Mouse (Mus musculus) lung, embryonic 15.5 days (tissue): ENCODE results near the gene Pfkfb3. TPM values are rescaled to one million over a fixed set of nuclear protein-coding genes. Genes with fewer than 3 reads are reported as not detected.

Source experiments
- ATAC-seq: fragments of 200-750 bp; cut with Nextera tagmentation; 2 replicates; pipeline ENCODE4 v1.8.0; 2017; ENCODE audit warnings: moderate number of reproducible peaks, borderline replicate concordance; ENCODE audit not compliant: low FRiP score, low TSS enrichment; ENCODE audit errors: extremely low read depth
- H3K27ac ChIP-seq: fragments of 300-500 bp; sonication (generic); 2 replicates; pipeline ENCODE4 v1.5.1; 2015; ENCODE audit warnings: moderate library complexity, mild to moderate bottlenecking, inconsistent platforms
- H3K27me3 ChIP-seq: fragments of 300-500 bp; sonication (generic); 2 replicates; pipeline ENCODE4 v1.6.1; 2015; ENCODE audit warnings: inconsistent platforms
- H3K36me3 ChIP-seq: fragments of 300-500 bp; sonication (generic); 2 replicates; pipeline ENCODE4 v1.6.1; 2015; ENCODE audit warnings: inconsistent platforms
- H3K4me1 ChIP-seq: fragments of 300-500 bp; sonication (generic); 2 replicates; pipeline ENCODE4 v1.6.1; 2015; ENCODE audit warnings: inconsistent platforms
- H3K4me2 ChIP-seq: fragments of 300-500 bp; sonication (generic); 2 replicates; pipeline ENCODE4 v1.6.1; 2015; ENCODE audit warnings: inconsistent platforms, mild to moderate bottlenecking, moderate library complexity
- H3K4me3 ChIP-seq: fragments of 300-500 bp; sonication (generic); 2 replicates; pipeline ENCODE4 v1.5.1; 2015; ENCODE audit warnings: mild to moderate bottlenecking, inconsistent platforms
- H3K9ac ChIP-seq: fragments of 300-500 bp; sonication (generic); 2 replicates; pipeline ENCODE4 v1.6.1; 2015; ENCODE audit warnings: inconsistent platforms
- H3K9me3 ChIP-seq: fragments of 300-500 bp; sonication (generic); 2 replicates; pipeline ENCODE4 v1.6.1; 2016; ENCODE audit warnings: inconsistent platforms
- WGBS: fragments of 180-500 bp; shearing (Covaris S2); methylation state at CpG from one replicate; pipeline ENCODE4 v1.1.7; 2015; 5-methylcytosine and 5-hydroxymethylcytosine counted together
- polyA plus RNA-seq: library from polyadenylated mRNA; unstranded; fragments of >200 nt; fragmentation: Nextera tagmentation; extraction: Ambion mirVana; gene quantifications from 2 replicates; pipeline ENCODE4 v1.2.1, GENCODE M21; 2015

Pfkfb3 gene
- polyA plus RNA-seq, 1 experiment from 2014 or later: 25.4 TPM

- no peak for ATAC-seq
- Histone ChIP-seq H3K4me1 (peaks cover 25% of the 10 kb centered on the region), H3K4me3 (no peak overlapping the region), H3K27ac (no peak overlapping the region), H3K9me3 (no peaks in the 10 kb centered on the region), H3K36me3 (no peaks in the 10 kb centered on the region), H3K4me2 (no peak overlapping the region), H3K27me3 (no peaks in the 10 kb centered on the region), H3K9ac (no peak overlapping the region)
- 48% methylated on average over 5 of the region's 5 CpGs for WGBS
Observed at GRCm38 (mm10) chr2:11424252-11424651, 129.6 kb downstream of the Pfkfb3 start.

DNA sequence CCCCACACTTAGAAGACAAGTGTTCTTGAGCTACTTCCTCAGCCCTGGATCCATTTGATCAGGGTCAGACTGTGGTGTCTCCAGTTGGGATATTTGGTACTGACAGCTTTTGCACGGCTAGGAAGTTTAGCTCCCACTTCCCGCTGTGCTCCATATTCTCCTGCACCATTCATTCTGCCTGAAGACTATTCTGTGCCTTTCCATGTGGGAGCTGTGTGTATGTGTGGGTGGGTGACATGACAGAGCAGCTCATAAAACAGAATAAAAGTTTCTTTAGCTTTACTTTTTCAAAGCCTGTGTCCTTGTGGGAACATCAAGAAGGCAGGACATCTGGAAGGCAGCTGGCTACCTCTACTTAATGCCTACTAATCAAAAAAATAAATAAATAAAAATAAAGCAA is 130.5 kb downstream of the Pfkfb3 start:
- 69% methylated on average over 2 of the region's 2 CpGs for WGBS
- ATAC-seq: no peak
- Histone ChIP-seq H3K27ac (no peak overlapping the region), H3K4me3 (no peak overlapping the region), H3K9me3 (no peaks in the 10 kb centered on the region), H3K4me2 (no peak overlapping the region), H3K9ac (no peak overlapping the region), H3K36me3 (no peaks in the 10 kb centered on the region), H3K4me1 (peaks cover 16% of the 10 kb centered on the region), H3K27me3 (no peaks in the 10 kb centered on the region)

DNA sequence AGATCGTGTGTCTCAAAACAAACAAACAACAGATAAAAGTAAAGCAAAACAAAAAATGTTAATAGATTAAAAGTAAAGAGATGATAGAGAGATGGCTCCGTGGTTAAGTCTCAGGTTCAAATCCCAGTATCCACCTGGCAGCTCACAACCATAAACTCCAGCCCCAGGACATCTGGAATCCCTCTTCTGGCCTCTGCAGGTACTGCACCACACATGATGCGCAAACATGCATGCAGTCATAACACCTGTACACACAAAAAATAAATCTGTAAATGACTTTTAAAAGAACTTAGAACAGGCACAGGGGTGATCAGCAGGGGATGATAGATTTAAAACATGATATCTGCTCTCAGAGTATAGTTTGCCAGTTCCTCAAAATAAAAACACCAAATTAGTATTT is 131.5 kb downstream of the Pfkfb3 start:
- no peak overlapping the region for H3K4me2 ChIP-seq
- H3K4me3 ChIP-seq: no peak overlapping the region
- no peak overlapping the region for H3K27ac ChIP-seq
- no peak for ATAC-seq
- H3K36me3 ChIP-seq: no peaks in the 10 kb centered on the region
- 70% methylated on average over 3 of the region's 3 CpGs for WGBS
- H3K27me3 ChIP-seq: no peaks in the 10 kb centered on the region
- H3K9ac ChIP-seq: no peak overlapping the region
- peaks cover 14% of the 10 kb centered on the region for H3K4me1 ChIP-seq
- no peaks in the 10 kb centered on the region for H3K9me3 ChIP-seq

Other genes with a start within 250 kb of the Pfkfb3 start
- 134 and 136 TPM in 2 replicates for gene Rbm17, start 50.1 kb upstream of the Pfkfb3 start, polyA plus RNA-seq
- gene Gm17490, start 72.2 kb upstream of the Pfkfb3 start, polyA plus RNA-seq: not detected in 2 replicates
- gene Il2ra, start 88.7 kb upstream of the Pfkfb3 start, polyA plus RNA-seq: 0.82 and 3.8 TPM in 2 replicates
- 3.1 and 4.5 TPM in 2 replicates for gene Il15ra, start 151.2 kb upstream of the Pfkfb3 start, polyA plus RNA-seq
- gene Fbh1, start 223.5 kb upstream of the Pfkfb3 start, polyA plus RNA-seq: 98.8 and 105 TPM in 2 replicates
- gene Ankrd16, start 223.8 kb upstream of the Pfkfb3 start, polyA plus RNA-seq: 34.6 and 41.7 TPM in 2 replicates